Mouse (Mus musculus): ENCODE data around the gene Fa2h. TPM values are rescaled to one million over a fixed set of nuclear protein-coding genes. Genes with fewer than 3 reads are reported as not detected.

The Fa2h gene
- polyA plus RNA-seq, 1 experiment, result 0.69 TPM

DNA sequence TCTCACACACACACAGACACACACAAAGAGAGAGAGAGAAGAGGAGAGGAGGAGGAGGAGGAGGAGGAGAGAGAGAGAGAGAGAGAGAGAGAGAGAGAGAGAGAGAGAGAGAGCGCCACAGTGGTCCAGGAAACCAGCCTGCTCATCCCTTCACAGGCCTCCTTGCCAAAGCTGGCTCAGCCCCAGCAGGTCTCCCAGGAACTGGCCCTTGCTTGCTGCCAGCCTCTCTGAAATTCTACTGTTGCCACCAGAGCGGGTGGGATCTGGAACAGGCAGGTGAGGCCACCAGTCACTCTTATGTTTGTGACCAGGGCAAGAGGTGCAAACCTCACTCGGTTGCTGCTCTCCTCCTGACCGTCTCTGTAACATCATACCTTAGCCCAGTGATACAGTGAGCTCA lies 36.2 kb downstream of the Fa2h start:
- H3K27me3 ChIP-seq (ENCODE audit: control insufficient read depth, insufficient read depth, low read length, poor library complexity, severe bottlenecking), result no peaks in the 10 kb centered on the region
- H3K9me3 ChIP-seq (replicated peaks; ENCODE audit: control insufficient read depth, insufficient read depth, low read length, poor library complexity, severe bottlenecking), result no peaks in the 10 kb centered on the region
- TF ChIP-seq CTCF (IDR thresholded peaks at IDR 0.05; ENCODE audit: low read depth, low read length) (no peak), POLR2A (IDR thresholded peaks at IDR 0.05; ENCODE audit: insufficient read depth, low read length) (no peak), EP300 (IDR thresholded peaks at IDR 0.05; ENCODE audit: insufficient read depth, low read depth, low read length) (no peak)
- H3K27ac ChIP-seq (ENCODE audit: insufficient read depth, low read length), result no peak overlapping the region
- no peak overlapping the region for H3K4me3 ChIP-seq (ENCODE audit: low read depth, low read length)
- H3K9ac ChIP-seq (ENCODE audit: low read depth, poor library complexity, severe bottlenecking), result no peak overlapping the region
- no peaks in the 10 kb centered on the region for H3K4me1 ChIP-seq (ENCODE audit: control insufficient read depth, insufficient read depth, low read length)
- H3K36me3 ChIP-seq (ENCODE audit: control insufficient read depth, insufficient read depth, low read length, poor library complexity, severe bottlenecking), result no peaks in the 10 kb centered on the region

DNA sequence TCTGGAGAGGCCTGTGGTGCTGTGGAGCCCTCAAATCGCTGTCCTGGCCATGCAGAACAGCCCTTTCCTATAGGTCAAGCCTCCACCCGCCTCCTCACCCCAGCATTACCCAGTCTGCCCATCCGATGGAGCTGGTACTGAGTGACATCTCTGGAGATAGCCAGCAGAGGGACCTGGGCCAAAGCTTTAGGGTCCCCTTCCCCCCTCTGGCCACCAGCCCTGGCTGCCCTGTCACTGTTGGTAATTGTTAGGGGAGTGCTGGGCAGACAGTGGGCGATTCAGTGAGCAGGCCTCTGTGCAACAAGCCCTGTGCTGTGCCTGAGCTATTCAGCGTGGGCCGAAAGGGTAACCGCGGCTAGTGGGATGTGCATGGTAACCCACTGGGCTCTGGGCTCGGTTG lies 40.1 kb downstream of the Fa2h start:
- H3K4me1 ChIP-seq (ENCODE audit: control insufficient read depth, insufficient read depth, low read length), result no peaks in the 10 kb centered on the region
- TF ChIP-seq EP300 (IDR thresholded peaks at IDR 0.05; ENCODE audit: insufficient read depth, low read depth, low read length) (no peak), CTCF (IDR thresholded peaks at IDR 0.05; ENCODE audit: low read depth, low read length) (no peak), POLR2A (IDR thresholded peaks at IDR 0.05; ENCODE audit: insufficient read depth, low read length) (no peak)
- H3K27ac ChIP-seq (ENCODE audit: insufficient read depth, low read length), result no peak overlapping the region
- H3K4me3 ChIP-seq (ENCODE audit: low read depth, low read length), result no peak overlapping the region
- H3K36me3 ChIP-seq (ENCODE audit: control insufficient read depth, insufficient read depth, low read length, poor library complexity, severe bottlenecking), result no peaks in the 10 kb centered on the region
- no peaks in the 10 kb centered on the region for H3K27me3 ChIP-seq (ENCODE audit: control insufficient read depth, insufficient read depth, low read length, poor library complexity, severe bottlenecking)
- no peak overlapping the region for H3K9ac ChIP-seq (ENCODE audit: low read depth, poor library complexity, severe bottlenecking)
- H3K9me3 ChIP-seq (replicated peaks; ENCODE audit: control insufficient read depth, insufficient read depth, low read length, poor library complexity, severe bottlenecking), result no peaks in the 10 kb centered on the region

DNA sequence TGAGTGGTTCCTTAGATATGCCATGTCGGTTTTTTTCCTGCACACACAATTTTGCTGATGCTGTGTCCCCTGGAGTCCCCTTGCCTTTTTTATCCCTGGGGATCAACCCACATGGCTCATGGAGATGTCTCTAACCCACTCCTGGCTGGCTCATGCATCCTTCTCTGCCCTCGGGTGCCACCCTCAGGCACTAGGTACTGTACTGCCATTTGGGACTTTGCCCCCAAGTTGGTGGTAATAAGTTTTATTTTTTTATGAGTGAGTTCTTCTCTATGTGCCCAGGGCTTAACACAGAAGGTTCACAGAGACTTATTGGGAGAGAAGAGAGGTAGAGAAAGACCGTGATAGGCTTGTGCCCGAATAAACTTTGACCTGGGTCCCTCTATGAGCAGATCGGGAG lies 41.3 kb downstream of the Fa2h start:
- Histone ChIP-seq H3K36me3 (ENCODE audit: control insufficient read depth, insufficient read depth, low read length, poor library complexity, severe bottlenecking) (no peaks in the 10 kb centered on the region), H3K27ac (ENCODE audit: insufficient read depth, low read length) (no peak overlapping the region), H3K27me3 (ENCODE audit: control insufficient read depth, insufficient read depth, low read length, poor library complexity, severe bottlenecking) (no peaks in the 10 kb centered on the region), H3K4me3 (ENCODE audit: low read depth, low read length) (no peak overlapping the region), H3K9me3 (replicated peaks; ENCODE audit: control insufficient read depth, insufficient read depth, low read length, poor library complexity, severe bottlenecking) (no peaks in the 10 kb centered on the region), H3K9ac (ENCODE audit: low read depth, poor library complexity, severe bottlenecking) (no peak overlapping the region), H3K4me1 (ENCODE audit: control insufficient read depth, insufficient read depth, low read length) (no peaks in the 10 kb centered on the region)
- TF ChIP-seq POLR2A (IDR thresholded peaks at IDR 0.05; ENCODE audit: insufficient read depth, low read length), result no peak
- no peak for TF ChIP-seq EP300 (IDR thresholded peaks at IDR 0.05; ENCODE audit: insufficient read depth, low read depth, low read length)
- no peak for TF ChIP-seq CTCF (IDR thresholded peaks at IDR 0.05; ENCODE audit: low read depth, low read length)

DNA sequence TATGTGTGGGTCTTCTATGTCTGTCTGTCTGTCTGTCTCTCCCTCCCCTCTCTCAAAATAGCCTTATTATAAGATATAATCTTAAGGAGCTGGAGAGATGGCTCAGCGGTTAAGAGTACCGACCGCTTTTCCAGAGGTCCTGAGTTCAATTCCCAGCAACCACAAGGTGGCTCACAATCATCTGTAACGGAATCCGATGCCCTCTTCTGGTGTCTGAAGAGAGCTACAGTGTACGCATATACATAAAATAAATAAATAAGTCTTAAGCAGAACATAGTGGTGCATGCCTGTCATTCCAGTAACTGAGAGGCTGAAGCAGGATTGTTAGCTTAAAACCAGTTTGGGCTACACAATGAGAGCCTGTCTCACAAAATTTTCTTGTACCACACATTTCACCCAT lies 43.0 kb downstream of the Fa2h start:
- Histone ChIP-seq H3K27me3 (ENCODE audit: control insufficient read depth, insufficient read depth, low read length, poor library complexity, severe bottlenecking) (no peaks in the 10 kb centered on the region), H3K9ac (ENCODE audit: low read depth, poor library complexity, severe bottlenecking) (no peak overlapping the region), H3K4me3 (ENCODE audit: low read depth, low read length) (no peak overlapping the region), H3K9me3 (replicated peaks; ENCODE audit: control insufficient read depth, insufficient read depth, low read length, poor library complexity, severe bottlenecking) (no peaks in the 10 kb centered on the region), H3K36me3 (ENCODE audit: control insufficient read depth, insufficient read depth, low read length, poor library complexity, severe bottlenecking) (no peaks in the 10 kb centered on the region), H3K27ac (ENCODE audit: insufficient read depth, low read length) (no peak overlapping the region), H3K4me1 (ENCODE audit: control insufficient read depth, insufficient read depth, low read length) (no peaks in the 10 kb centered on the region)
- TF ChIP-seq CTCF (IDR thresholded peaks at IDR 0.05; ENCODE audit: low read depth, low read length) (no peak), EP300 (IDR thresholded peaks at IDR 0.05; ENCODE audit: insufficient read depth, low read depth, low read length) (no peak), POLR2A (IDR thresholded peaks at IDR 0.05; ENCODE audit: insufficient read depth, low read length) (no peak)

DNA sequence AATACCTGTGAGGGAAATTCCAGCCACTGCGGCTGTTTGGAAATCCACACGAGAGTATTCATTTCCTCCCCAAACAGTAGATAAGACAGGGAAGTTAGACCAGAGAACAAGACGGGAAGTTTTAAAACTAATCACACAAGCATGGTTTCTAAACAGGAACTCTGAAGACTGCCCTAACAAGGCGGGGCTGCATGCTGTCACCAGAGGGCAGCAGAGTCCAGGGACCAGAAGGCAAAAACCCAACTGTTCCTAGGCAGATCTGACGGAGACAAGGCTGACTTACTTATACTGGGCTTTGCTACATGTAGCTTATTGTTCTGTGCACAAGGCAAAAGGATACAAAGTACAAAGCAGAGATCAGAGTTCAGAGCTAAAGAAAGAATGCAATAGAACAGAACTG lies 50.4 kb downstream of the Fa2h start:
- H3K27me3 ChIP-seq (ENCODE audit: control insufficient read depth, insufficient read depth, low read length, poor library complexity, severe bottlenecking), result no peaks in the 10 kb centered on the region
- peak; percentile 98 for TF ChIP-seq CTCF (IDR thresholded peaks at IDR 0.05; ENCODE audit: low read depth, low read length)
- no peak for TF ChIP-seq EP300 (IDR thresholded peaks at IDR 0.05; ENCODE audit: insufficient read depth, low read depth, low read length)
- H3K9me3 ChIP-seq (replicated peaks; ENCODE audit: control insufficient read depth, insufficient read depth, low read length, poor library complexity, severe bottlenecking), result no peaks in the 10 kb centered on the region
- H3K27ac ChIP-seq (ENCODE audit: insufficient read depth, low read length), result no peak overlapping the region
- H3K9ac ChIP-seq (ENCODE audit: low read depth, poor library complexity, severe bottlenecking), result no peak overlapping the region
- H3K36me3 ChIP-seq (ENCODE audit: control insufficient read depth, insufficient read depth, low read length, poor library complexity, severe bottlenecking), result no peaks in the 10 kb centered on the region
- no peak overlapping the region for H3K4me3 ChIP-seq (ENCODE audit: low read depth, low read length)
- no peaks in the 10 kb centered on the region for H3K4me1 ChIP-seq (ENCODE audit: control insufficient read depth, insufficient read depth, low read length)

DNA sequence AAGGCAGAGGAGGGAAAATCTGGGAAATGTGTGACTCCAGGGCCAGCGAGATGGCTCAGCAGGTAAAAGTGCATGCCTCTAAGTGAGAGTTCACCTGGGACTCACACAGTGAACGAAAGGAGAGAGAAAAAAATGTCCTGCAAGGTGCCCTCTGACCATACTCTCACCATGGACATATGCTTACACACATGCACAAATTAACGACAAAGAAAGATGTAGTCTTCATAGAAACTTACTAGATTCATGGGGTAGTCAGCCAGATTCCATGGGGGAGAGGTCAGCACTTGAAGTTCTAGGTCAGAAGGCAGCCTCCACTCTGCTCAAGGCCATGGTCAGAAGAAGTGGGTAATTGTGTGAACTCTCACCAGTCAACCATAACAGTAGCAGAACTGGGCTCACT lies 53.4 kb downstream of the Fa2h start:
- no peak overlapping the region for H3K9ac ChIP-seq (ENCODE audit: low read depth, poor library complexity, severe bottlenecking)
- H3K36me3 ChIP-seq (ENCODE audit: control insufficient read depth, insufficient read depth, low read length, poor library complexity, severe bottlenecking), result no peaks in the 10 kb centered on the region
- no peaks in the 10 kb centered on the region for H3K9me3 ChIP-seq (replicated peaks; ENCODE audit: control insufficient read depth, insufficient read depth, low read length, poor library complexity, severe bottlenecking)
- H3K4me1 ChIP-seq (ENCODE audit: control insufficient read depth, insufficient read depth, low read length), result no peaks in the 10 kb centered on the region
- no peak for TF ChIP-seq POLR2A (IDR thresholded peaks at IDR 0.05; ENCODE audit: insufficient read depth, low read length)
- TF ChIP-seq EP300 (IDR thresholded peaks at IDR 0.05; ENCODE audit: insufficient read depth, low read depth, low read length), result no peak
- TF ChIP-seq CTCF (IDR thresholded peaks at IDR 0.05; ENCODE audit: low read depth, low read length), result no peak
- 0 out of 2 replicates have a peak, but pooled peaks cover 3% of the 10 kb centered on the region for H3K27me3 ChIP-seq (ENCODE audit: control insufficient read depth, insufficient read depth, low read length, poor library complexity, severe bottlenecking)
- no peak overlapping the region for H3K27ac ChIP-seq (ENCODE audit: insufficient read depth, low read length)
- H3K4me3 ChIP-seq (ENCODE audit: low read depth, low read length), result no peak overlapping the region
